Mouse (Mus musculus): Measurements from ENCODE around the gene Ddit4l.
"Not testable (repeated sequence)": the region's sequence is repeated elsewhere in the genome, so short reads cannot be mapped to it uniquely, and the experiment has no call there.

Ddit4l gene

DNA sequence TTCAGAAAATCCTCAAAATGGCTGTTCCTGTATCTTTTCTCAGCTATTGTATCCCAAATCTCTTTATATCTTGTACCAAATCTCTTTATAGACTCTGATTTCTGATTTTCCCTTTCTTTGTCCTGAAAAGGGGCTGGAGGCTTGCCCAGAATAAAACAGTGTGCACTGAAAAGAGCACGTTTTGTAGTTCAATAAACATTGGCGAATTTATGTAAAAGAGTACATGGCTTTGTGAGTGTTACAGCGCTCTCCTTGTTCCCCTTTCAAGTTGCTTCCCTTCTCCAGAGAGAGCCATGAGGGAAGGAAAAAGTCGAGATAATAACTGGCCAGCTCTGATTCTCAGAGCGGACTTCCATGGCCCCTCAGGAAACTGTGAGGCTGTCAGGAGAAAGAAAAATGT is 27.7 kb downstream of the Ddit4l start:
- DNase-seq, result no peak

DNA sequence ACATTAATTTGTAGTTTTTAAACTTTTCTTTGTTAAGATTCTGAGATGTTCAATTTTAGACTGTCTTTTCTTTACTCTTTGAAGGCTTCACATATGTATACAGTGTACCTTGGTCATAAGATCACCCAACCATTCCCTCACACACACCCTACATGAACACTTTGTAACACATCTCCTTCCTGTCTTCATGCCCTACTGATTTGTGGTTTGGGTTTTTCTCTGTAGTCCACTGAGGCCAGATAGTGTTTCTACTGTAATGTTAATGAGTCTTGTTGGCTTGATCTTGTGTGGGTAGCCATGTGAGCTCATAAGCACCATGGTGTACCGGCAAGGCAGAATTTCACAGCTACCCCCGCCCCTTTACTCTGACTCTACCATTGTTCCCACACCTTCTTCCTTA is 31.4 kb downstream of the Ddit4l start:
- no peak for DNase-seq

DNA sequence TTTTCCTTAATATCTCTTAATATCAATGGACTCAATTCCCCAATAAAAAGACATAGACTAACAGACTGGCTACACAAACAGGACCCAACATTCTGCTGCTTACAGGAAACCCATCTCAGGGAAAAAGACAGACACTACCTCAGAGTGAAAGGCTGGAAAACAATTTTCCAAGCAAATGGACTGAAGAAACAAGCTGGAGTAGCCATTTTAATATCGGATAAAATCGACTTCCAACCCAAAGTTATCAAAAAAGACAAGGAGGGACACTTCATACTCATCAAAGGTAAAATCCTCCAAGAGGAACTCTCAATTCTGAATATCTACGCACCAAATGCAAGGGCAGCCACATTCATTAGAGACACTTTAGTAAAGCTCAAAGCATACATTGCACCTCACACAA is 49.8 kb downstream of the Ddit4l start, which contains the start of gene Gm21962:
Gene Gm21962 (plus strand): TSS at position 301 of the 400 bp plus-strand sequence.
- not testable (repeated sequence) for DNase-seq

All from right cerebral cortex, postnatal 4 days (tissue).